Mouse (Mus musculus): Measurements from ENCODE around the gene Eva1b. TPM values are rescaled to one million over a fixed set of nuclear protein-coding genes. Genes with fewer than 3 reads are reported as not detected.
A peak's percentile ranks its signal among the peaks of the same experiment; 100 is the strongest.

The Eva1b gene
- 44.2 and 48.7 TPM in 2 replicates for total RNA-seq (2012; rRNA removed)

DNA sequence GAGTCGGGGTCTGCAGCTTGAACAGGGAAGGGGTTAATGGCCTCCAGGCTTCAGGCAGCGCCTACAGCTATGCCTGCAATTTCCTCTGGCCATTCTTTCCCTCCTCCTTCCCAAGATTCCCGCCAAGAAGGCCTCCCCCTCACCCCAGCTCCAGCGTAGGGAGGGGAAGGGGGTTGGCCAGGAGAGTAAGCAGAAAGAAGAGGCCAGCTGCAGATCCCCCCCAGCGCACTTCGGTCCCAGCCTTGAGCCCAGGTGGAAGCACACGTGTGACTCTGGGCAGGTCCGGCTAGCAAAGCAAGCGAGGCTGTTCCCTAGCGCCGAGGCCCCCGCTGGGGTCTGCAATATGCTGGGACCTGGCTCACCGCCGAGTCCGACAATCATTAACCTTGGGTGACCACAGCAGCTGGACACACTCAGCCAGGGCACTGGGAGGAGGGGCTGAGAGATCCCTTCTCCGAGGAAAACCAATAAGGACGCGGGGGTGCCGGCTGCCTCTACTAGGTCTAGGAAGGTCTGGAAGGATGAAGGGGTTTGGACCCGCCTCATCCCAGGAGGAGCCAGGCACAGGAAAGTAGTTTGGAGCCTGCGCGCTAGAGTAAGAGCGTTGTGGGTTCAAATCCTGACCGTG, at the start of gene Eva1b:
Gene Eva1b, plus strand, starts transcription at position 212 of the 628 bp plus-strand sequence.
- in situ Hi-C loops (cut with MboI; ENCODE audit: low sequenced_read_pairs in 2 of 2, unreplicated experiment in 2 of 2): no loop called here
- peaks cover 4% of the 10 kb centered on the region; the same call in 1 of the 2 replicates for H3K36me3 ChIP-seq (ENCODE audit: control insufficient read depth, insufficient read depth, low read length, poor library complexity, severe bottlenecking)
- H3K27ac ChIP-seq (ENCODE audit: insufficient read depth, low read depth, low read length, poor library complexity, severe bottlenecking): peak within 1 kb of the TSS; percentile 61
- H3K9me3 ChIP-seq (ENCODE audit: control insufficient read depth, insufficient read depth, low read depth, low read length): no peaks in the 10 kb centered on the region
- H3K9ac ChIP-seq (ENCODE audit: insufficient read depth, low read depth, low read length, poor library complexity, severe bottlenecking): peak within 1 kb of the TSS; percentile 77
- peaks cover 4 to 27% of the 10 kb centered on the region in 2 experiments; a peak in 3 of 4 replicates for H3K4me1 ChIP-seq (ENCODE audit: control insufficient read depth in 2 of 2, insufficient read depth in 2 of 2, low read length in 2 of 2, poor library complexity in 1 of 2)
- DNase-seq (ENCODE audit: low read depth, low spot score): peak; percentile 54
- no peak for TF ChIP-seq CHD2 (IDR thresholded peaks at IDR 0.05; ENCODE audit: low read depth, low read length)
- no peak for TF ChIP-seq HCFC1 (IDR thresholded peaks at IDR 0.05; ENCODE audit: borderline replicate concordance, insufficient read depth, low read length)
- TF ChIP-seq ZNF384 (IDR thresholded peaks at IDR 0.05; ENCODE audit: low read depth, low read length): no peak
- TF ChIP-seq ZC3H11A (IDR thresholded peaks at IDR 0.05; ENCODE audit: borderline replicate concordance, low read depth, low read length): no peak
- no peak for TF ChIP-seq MAFK (IDR thresholded peaks at IDR 0.05; ENCODE audit: insufficient read depth, low read depth, low read length)
- H3K4me3 ChIP-seq (ENCODE audit: insufficient read depth in 1 of 2, low read depth in 1 of 2, low read length in 2 of 2, poor library complexity in 1 of 2, severe bottlenecking in 1 of 2): peak within 1 kb of the TSS; percentile 62 to 82

DNA sequence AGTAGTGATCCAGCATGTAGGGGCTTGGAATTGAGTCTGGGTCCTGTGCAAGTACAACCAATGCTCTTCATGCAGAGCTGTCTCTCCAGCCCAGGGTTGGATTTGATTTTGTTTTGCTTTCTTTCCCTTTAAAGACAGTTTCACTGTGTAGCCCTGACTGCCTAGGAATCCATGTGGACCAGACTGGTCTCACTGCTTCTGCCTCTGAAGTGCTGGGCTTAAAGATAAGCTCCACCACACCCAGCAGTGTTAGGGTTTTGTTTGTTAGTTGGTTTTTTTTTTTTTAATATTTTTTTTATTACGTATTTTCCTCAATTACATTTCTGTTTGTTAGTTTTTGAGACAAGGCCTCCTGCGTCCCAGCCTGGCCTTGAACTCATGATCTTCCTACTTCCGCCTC, 48.2 kb upstream of the Eva1b start:
- no peaks in the 10 kb centered on the region for H3K9me3 ChIP-seq (ENCODE audit: control insufficient read depth, insufficient read depth, low read depth, low read length)
- H3K4me1 ChIP-seq (ENCODE audit: control insufficient read depth in 2 of 2, insufficient read depth in 2 of 2, low read length in 2 of 2, poor library complexity in 1 of 2): peaks cover 9 to 16% of the 10 kb centered on the region in 2 experiments; a peak in 3 of 4 replicates
- H3K27ac ChIP-seq (ENCODE audit: insufficient read depth, low read depth, low read length, poor library complexity, severe bottlenecking): no peak overlapping the region
- H3K4me3 ChIP-seq (ENCODE audit: insufficient read depth in 1 of 2, low read depth in 1 of 2, low read length in 2 of 2, poor library complexity in 1 of 2, severe bottlenecking in 1 of 2): no peak overlapping the region
- TF ChIP-seq HCFC1 (IDR thresholded peaks at IDR 0.05; ENCODE audit: borderline replicate concordance, insufficient read depth, low read length) (no peak), MAFK (IDR thresholded peaks at IDR 0.05; ENCODE audit: insufficient read depth, low read depth, low read length) (no peak), ZNF384 (IDR thresholded peaks at IDR 0.05; ENCODE audit: low read depth, low read length) (no peak), CHD2 (IDR thresholded peaks at IDR 0.05; ENCODE audit: low read depth, low read length) (no peak), ZC3H11A (IDR thresholded peaks at IDR 0.05; ENCODE audit: borderline replicate concordance, low read depth, low read length) (no peak)
- no peak for DNase-seq (ENCODE audit: low read depth, low spot score)
- no peak overlapping the region for H3K9ac ChIP-seq (ENCODE audit: insufficient read depth, low read depth, low read length, poor library complexity, severe bottlenecking)
- in situ Hi-C loops (cut with MboI; ENCODE audit: low sequenced_read_pairs in 2 of 2, unreplicated experiment in 2 of 2): no loop called here
- peaks cover 13% of the 10 kb centered on the region; the same call in 1 of the 2 replicates for H3K36me3 ChIP-seq (ENCODE audit: control insufficient read depth, insufficient read depth, low read length, poor library complexity, severe bottlenecking)

DNA sequence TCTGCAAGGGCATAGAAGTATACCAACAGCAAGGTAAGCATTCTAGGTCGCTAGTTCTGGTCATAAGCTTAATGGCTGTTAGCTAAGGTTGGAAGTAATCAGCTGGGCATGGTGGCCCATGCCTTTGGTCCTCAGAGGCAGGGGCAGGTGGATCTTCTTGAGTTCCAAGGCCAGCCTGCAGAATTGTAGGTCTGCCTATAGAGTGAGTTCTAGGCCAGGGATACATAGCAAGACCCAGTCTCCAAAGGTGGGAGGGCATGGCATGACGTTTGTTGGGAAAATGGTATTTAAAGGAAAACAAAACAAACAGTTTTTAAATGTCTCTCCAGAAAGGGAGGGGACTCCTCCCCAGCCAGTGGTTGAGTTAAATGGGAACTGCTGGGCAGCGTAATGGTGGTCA, 46.8 kb upstream of the Eva1b start:
- TF ChIP-seq ZNF384 (IDR thresholded peaks at IDR 0.05; ENCODE audit: low read depth, low read length) (no peak), HCFC1 (IDR thresholded peaks at IDR 0.05; ENCODE audit: borderline replicate concordance, insufficient read depth, low read length) (no peak), CHD2 (IDR thresholded peaks at IDR 0.05; ENCODE audit: low read depth, low read length) (no peak), MAFK (IDR thresholded peaks at IDR 0.05; ENCODE audit: insufficient read depth, low read depth, low read length) (no peak), ZC3H11A (IDR thresholded peaks at IDR 0.05; ENCODE audit: borderline replicate concordance, low read depth, low read length) (no peak)
- Histone ChIP-seq H3K9me3 (ENCODE audit: control insufficient read depth, insufficient read depth, low read depth, low read length) (no peaks in the 10 kb centered on the region), H3K9ac (ENCODE audit: insufficient read depth, low read depth, low read length, poor library complexity, severe bottlenecking) (no peak overlapping the region), H3K36me3 (ENCODE audit: control insufficient read depth, insufficient read depth, low read length, poor library complexity, severe bottlenecking) (peaks cover 13% of the 10 kb centered on the region; the same call in 1 of the 2 replicates), H3K4me3 (ENCODE audit: insufficient read depth in 1 of 2, low read depth in 1 of 2, low read length in 2 of 2, poor library complexity in 1 of 2, severe bottlenecking in 1 of 2) (no peak overlapping the region), H3K4me1 (ENCODE audit: control insufficient read depth in 2 of 2, insufficient read depth in 2 of 2, low read length in 2 of 2, poor library complexity in 1 of 2) (peaks cover 11 to 19% of the 10 kb centered on the region in 2 experiments; a peak in 3 of 4 replicates), H3K27ac (ENCODE audit: insufficient read depth, low read depth, low read length, poor library complexity, severe bottlenecking) (no peak overlapping the region)
- in situ Hi-C loops (cut with MboI; ENCODE audit: low sequenced_read_pairs in 2 of 2, unreplicated experiment in 2 of 2): no loop called here
- DNase-seq (ENCODE audit: low read depth, low spot score): no peak

DNA sequence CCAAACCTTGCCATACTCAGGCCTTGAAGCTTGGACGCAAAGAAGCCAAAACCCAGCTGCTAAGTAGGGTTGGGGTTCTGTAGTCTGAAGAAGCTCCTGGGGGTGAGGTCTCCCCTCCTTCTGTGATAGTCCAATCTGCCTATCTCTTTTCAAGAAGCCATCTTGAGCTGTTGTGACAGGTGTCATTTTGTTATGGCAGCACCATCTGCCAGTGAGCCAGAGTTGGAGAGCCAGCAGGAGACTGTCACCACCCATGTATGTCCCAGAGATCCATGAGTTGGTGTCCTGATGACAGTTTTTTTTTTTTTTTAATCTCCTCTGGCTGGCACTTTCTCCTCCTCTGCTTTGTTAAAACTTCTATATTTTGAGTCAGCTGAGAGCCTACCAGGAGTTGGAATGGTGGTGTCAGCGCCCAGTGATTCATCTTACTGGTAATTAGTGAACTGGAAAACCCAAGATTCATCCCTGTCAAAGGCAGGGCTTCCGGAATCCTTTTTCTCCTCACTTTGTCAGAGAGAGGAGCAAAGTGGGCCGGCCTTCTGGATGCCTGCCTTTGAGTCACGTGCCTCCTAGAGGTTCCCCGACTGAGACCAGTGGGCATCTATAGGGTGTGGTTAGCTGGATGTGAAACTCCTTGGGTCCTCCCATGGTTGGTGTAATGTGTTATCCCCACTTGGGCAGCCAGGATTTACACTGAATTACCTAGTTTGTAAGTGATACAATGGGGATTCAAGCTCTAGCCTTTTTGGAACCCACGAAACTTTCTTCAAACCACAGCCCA, 45.3 kb upstream of the Eva1b start:
- H3K36me3 ChIP-seq (ENCODE audit: control insufficient read depth, insufficient read depth, low read length, poor library complexity, severe bottlenecking): peaks cover 13% of the 10 kb centered on the region; the same call in 1 of the 2 replicates
- peaks cover 11 to 19% of the 10 kb centered on the region in 2 experiments; a peak in 3 of 4 replicates for H3K4me1 ChIP-seq (ENCODE audit: control insufficient read depth in 2 of 2, insufficient read depth in 2 of 2, low read length in 2 of 2, poor library complexity in 1 of 2)
- TF ChIP-seq ZC3H11A (IDR thresholded peaks at IDR 0.05; ENCODE audit: borderline replicate concordance, low read depth, low read length) (no peak), CHD2 (IDR thresholded peaks at IDR 0.05; ENCODE audit: low read depth, low read length) (no peak), HCFC1 (IDR thresholded peaks at IDR 0.05; ENCODE audit: borderline replicate concordance, insufficient read depth, low read length) (no peak), ZNF384 (IDR thresholded peaks at IDR 0.05; ENCODE audit: low read depth, low read length) (no peak), MAFK (IDR thresholded peaks at IDR 0.05; ENCODE audit: insufficient read depth, low read depth, low read length) (no peak)

More for the DNA sequence above, 45.3 kb upstream of the Eva1b start:
- no peak overlapping the region for H3K9ac ChIP-seq (ENCODE audit: insufficient read depth, low read depth, low read length, poor library complexity, severe bottlenecking)
- no peak for DNase-seq (ENCODE audit: low read depth, low spot score)
- H3K27ac ChIP-seq (ENCODE audit: insufficient read depth, low read depth, low read length, poor library complexity, severe bottlenecking): peak overlapping the region; percentile 81; the same call in 1 of the 2 replicates
- H3K4me3 ChIP-seq (ENCODE audit: insufficient read depth in 1 of 2, low read depth in 1 of 2, low read length in 2 of 2, poor library complexity in 1 of 2, severe bottlenecking in 1 of 2): peak overlapping the region in 1 of 2 experiments; percentile 94; a peak in 2 of 4 replicates
- in situ Hi-C loops (cut with MboI; ENCODE audit: low sequenced_read_pairs in 2 of 2, unreplicated experiment in 2 of 2): no loop called here
- no peaks in the 10 kb centered on the region for H3K9me3 ChIP-seq (ENCODE audit: control insufficient read depth, insufficient read depth, low read depth, low read length)
